Mouse (Mus musculus) right cerebral cortex, adult 2 months (tissue): ENCODE measurements around the gene Plekhf1.

Source experiments
- DNase-seq, 2 experiments: peaks; one replicate each; pipeline ENCODE4 v3.0.0; 2021 to 2022; ENCODE audit warnings: low spot score in 2 of 2

The Plekhf1 gene

DNA sequence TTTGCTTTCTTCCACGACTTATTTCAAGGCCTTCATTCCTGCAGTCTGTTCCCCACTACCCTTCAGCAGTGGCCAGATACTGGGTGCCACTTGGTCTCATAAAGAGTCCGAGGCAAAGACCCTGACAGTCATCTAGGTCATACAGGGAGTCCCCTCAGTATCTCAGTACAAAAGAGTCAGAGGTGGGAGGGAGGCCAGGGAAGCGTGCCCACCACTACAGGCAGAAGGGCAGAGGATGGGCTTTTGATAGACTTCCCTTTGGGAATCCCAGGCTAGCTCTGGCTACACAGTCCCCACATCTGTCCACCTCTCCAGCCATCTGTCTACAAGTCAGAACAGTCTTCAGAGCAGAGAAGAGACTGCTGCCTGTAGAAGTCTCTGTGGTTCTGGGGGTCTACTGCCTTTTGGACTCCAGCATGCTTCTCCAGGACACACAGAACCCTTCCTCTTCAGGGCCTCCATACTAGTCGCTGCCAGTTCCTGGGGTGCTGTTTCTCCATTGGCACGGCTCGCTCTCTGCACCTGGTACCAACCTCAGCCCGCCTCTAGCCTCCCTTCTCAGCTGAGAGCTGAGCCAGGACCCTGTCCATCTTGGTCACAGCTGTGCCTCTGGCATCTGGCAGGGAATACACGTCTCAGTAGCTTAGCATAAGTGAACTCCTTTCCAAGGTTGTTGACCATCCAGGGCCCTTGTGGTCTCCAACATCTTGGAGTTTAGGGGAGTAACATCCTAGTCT is 9.0 kb downstream of the Plekhf1 start:
- no peak for DNase-seq

DNA sequence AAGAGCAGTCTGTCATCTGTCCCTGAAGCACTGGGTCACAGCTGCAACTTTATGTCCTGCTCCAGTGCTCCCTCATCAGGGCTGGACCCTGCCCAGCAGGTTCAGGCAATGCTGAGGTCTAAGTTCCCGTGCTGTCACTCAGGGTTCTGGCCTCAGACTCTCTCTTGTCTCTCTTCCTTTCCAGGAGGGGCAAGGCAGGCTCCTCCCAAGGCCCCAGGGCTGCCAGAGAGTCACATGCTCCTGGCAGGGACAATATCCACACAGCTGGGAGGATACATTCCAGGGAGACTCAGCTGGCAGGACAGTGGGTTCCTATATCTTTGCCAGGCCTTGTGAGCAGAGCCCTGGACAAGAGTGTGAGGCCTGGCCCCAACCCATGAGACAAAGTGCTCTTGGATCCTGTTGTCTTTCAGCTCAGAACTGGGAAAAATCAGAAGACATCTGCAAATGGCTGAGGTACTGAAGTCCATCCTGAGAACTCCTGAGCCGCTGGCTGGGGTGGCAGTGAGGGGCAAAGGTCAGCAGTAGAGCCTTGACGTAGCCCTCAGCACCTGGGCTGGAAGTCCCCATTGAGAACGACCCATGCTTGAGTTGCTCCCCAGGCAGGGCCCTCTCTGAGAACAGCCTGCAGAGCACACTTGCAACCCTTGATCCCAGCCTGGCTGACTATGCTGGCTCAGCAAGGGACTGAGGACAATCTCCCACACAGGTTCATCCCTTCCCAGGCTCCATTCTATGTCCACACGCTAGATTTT is 10.2 kb downstream of the Plekhf1 start:
- DNase-seq = peak; percentile 36 to 49

DNA sequence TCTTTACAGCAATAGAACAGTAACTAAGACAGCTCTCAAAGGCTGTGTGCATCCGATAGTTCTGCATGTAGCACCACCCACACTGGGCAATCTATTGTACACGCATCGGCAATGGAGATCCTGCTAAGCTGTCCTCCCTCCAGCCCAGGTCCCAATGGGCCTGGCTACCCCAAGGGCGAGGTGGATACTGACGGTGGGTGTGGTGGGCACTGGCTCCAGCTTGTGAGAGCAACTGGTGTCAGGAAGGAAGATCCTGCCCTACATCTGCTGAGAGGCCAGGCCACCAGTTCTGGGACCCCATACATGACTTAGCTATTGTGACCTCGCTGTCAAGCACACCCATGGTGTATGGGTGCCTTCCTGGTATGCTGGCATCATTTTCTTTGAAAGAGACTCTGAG is 12.1 kb downstream of the Plekhf1 start:
- no peak for DNase-seq

DNA sequence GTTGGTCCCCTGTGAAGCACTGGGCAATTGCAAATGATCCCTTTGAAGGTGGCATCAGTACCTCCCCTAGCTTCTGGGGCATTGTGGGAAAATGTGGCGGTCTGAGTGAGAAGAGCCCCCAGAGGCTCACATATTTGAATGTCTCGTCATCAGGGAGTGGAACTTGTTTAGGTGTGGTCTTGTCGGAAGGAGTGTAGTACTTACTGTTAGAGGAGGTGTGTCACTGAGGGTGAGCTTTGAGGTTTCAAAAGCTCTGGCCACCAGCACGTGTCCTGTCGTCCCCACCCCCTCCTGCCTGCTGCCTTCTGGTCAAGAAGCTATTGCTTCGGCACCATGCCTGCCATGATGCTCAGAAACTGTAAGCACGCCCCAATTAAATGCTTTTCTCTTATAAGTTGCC is 12.5 kb downstream of the Plekhf1 start:
- no peak for DNase-seq

DNA sequence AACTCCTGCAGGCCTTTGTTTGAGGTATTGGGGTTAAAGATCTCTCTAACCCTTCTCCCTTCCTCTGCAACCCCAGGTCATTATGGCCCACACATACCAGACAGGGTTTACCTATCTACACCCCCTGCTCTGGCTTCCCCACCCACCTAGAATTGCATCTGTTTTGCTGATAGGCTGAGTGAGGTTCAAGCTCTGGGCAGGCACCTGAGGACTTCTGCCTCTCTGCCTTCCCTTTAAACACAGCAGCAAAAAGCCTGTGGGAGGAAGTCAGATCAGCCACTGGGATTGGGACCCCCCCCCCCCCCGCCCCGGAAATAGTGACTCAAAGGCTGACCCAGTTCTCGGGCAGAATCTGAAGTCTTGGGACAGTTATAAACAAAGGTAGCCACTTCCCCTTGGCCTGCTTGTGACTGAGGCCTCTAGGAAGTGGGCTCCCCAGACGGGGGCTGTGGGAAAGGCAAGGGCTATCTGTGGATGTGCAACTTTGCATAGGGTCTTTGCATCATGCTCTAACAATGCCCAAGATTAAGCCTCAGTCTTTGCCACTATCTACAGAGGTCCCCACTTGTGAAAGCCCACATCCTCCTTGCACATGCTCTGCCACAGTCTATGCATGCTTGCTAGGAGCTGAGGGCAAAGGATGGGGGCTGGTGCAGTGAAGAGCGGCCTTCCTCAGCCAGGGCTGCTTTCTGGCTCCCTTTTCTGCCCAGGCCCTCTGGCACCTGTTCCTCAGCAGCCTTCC is 13.2 kb downstream of the Plekhf1 start:
- DNase-seq = no peak

DNA sequence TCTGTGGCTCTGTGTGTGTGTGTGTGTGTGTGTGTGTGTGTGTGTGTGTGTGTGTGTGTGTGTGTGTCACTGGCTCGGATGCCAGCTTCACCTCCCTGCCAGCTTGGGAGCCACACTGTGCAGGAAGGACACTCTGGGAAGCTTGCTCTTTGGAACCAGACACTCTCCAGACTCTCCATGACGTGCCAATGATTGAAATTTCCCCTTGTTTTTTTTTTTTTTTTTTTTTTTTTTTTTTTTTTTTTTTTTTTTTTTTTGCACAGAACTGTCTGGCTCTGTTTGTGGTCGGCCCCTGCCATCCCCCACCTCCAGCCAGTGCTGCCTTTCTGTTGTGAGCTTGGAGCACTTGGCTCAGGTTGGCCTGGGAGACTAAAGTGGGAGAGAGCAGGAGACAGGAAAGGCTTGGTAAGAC is 15.2 kb downstream of the Plekhf1 start:
- no peak for DNase-seq

DNA sequence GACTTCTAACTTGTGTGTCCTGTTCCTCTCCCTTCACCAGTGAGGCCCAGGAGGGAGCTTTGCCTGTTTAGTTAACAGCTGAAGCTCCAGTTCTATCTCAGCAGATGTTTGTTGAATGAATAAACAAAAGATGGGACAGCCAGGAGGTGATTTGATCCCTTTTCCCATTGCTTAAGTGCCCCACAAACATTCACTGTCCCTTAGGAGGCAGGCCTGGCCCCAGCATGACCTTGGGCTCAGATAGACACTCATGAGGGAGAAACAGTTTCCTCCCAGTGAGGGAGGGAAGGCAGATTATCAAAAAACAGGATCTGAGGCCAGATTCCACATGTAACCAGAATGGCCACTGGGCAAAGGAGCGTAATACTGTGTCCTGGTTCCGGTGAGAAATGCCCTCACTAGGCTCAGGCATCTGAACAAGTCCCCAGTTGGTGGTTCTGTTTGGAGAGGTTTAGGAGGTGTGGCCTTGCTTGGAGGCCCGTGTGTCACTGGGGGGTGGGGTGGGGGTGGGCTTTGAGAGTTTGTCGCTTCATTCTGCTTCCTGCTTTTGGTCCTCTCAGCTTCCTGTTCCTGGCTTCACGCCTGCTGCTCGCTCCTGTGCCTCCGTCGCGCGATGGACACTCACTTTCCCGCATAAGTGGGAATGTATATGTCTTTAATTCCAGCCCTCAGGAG is 18.2 kb downstream of the Plekhf1 start:
- no peak for DNase-seq

DNA sequence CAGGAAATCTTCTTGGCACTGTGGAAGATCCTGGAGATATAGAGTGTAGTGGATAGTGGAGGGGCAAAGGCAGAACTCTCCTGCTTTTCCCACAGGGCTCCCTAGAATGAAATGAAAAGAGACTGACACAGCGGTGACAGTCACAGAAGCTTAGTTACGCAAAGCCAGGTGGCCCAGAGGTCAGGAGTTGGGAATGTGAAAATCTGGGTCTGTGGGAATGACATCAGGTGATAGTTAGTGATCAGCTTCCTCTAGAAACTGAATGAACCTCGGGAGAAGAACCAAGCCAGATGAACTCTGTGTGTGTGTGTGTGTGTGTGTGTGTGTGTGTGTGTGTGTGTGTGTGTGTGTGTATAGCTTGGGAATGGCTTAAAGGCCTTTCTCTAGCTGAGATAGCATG is 18.8 kb downstream of the Plekhf1 start:
- DNase-seq = no peak

DNA sequence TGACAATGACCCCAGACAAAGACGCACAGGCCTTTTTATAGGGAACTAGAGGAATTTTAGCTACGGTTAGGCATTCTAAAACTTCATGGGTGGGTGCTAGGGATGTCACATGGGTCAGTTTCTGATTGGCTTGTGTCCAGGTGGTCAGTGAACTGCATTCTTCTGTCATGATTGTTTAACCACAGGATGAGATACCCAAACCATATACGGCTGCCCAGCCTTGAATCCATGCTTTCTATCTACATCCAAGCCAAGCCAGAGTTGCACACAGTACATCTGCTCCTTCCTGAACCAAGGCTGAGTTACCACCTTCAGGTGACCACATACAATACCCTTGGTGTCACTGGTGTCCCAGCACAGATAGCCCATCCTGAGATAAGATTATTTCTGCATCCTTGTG is 21.3 kb downstream of the Plekhf1 start:
- no peak for DNase-seq

DNA sequence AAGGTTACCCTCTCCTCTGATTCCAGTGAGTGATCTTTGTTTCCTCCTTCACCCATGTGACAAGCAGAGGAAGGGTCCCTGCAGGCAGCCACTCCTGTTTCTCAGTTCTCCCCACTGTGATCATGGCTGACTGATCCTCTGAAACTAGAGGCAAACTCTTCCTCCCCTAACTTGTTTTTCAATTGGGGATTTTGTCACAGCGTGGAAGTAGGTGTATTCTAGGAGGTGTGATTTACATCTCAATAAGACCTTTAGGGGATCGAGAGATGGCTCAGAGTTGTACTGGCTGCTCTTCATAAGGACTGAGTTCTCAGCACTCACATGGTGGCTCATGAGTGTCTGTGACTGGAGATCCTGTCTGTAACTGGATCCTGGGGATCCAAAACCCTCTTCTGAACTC is 22.0 kb downstream of the Plekhf1 start:
- no peak for DNase-seq

DNA sequence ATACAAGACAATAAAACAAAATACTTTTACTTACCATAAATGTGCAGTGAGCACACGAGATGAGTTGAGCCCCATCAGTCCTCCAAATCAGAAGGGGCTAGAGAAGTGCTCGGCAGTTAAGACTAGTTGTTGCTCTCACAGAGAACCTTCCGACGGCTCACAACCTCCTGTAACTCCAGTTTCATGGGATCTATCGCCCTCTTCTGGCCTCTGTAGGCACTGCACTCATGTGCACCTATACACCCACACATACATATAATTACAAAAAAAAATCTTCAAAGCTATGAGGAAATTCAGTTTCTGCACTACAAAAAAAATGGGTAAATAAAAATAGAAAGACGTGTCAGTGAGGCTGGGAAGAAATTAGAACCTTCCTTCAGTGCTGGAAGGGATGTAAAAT is 23.5 kb downstream of the Plekhf1 start:
- DNase-seq = no peak

DNA sequence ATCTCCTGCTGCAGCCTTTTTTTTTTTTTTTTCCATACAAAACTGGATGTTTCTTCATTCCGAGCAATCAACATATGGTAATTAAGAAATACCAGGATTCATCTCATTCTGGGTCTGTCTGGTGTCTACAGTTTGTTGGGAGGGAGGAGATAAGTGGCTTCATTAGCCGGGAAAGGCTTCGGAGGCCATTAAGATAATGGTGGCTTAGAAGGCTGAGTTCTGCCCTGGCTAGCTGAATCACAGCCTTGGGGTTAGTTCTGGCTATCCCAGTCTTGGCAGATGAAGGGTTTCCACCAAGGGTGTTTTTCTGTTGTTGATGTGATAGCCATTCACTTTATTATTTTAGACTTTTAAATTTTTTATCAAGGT is 26.5 kb downstream of the Plekhf1 start:
- no peak for DNase-seq

DNA sequence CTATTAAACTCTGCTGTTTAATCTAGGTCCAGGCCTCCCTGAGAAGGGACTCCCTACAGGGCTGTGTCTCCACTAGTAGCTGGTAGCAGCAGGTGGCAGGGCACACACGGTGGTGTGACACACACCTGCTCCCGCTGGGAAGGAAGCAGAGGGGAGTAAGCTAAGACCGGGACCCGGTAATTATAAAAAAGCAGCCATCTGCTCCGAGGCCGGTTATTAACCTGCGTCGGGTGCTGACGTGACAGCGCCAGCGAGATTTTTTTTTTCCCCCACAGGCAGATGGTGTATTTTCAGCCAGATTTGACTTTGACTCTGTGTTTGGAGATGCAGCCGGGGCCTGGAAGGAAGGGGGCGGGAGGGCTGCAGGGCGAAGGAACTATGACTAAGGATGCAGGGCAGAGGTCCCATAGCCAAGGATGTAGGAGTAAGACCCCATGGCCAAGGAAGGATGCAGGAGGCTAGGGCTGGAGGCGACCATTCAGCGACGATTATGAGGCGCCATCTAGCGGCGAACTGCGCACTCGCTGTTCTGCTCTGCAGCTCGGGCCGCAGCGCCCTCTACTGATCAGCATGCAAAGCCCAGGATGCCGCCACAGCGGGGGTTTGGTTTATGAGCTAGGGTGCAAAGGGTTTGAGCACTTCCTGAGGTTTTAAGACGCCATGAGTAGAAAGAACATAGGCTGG is 27.1 kb downstream of the Plekhf1 start:
- DNase-seq = peak; percentile 89 to 93

DNA sequence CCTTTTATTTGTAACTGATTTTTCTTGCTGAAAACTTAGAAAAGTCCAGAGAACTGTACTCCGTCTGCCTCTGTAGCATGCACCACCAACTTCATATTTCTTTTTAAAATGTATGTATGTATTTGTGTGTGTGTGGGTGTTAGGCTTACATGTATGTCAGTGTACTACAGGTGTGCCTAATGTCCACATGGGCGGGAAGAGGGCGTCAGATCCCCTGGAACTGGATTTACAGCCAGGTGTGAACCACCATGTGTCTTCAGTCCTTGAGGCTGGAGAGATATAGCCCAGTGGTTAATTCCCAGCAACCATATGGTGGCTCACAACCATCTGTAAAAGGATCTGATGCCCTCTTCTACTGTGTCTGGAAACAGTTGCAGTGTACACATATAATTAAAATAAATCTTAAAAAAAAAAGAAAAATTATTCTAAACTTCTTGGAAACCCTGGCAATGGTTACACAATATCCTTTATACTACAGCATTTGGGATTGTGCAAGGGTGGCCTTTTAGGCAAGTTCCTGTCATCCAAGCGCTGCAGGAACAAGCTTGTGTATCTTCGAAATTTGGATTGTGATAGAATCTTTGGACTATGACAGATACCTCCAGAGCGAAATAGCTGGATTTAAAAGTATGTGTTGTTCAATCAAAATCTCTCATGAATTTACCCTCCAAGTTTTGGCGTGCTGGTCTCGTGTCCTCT is 27.8 kb downstream of the Plekhf1 start:
- no peak for DNase-seq

DNA sequence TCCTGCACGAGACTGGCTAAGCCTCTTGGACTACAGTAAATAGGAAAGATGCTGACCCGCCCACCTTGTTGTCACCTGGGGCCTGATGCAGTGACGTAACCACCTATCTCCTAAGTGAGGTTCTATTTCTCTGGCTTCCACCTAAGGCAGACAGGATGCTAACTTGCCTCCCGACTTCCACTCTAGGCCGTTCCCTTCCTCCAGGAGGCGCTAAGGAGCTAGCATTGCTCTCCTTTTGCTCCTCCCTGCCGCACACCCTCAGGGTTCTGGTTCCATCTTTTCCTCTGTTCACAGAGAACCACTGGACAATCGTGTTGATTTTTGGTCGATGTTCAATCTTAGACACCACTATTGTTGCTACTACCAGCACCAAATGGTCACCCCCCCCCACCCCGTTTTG is 36.2 kb downstream of the Plekhf1 start:
- no peak for DNase-seq

DNA sequence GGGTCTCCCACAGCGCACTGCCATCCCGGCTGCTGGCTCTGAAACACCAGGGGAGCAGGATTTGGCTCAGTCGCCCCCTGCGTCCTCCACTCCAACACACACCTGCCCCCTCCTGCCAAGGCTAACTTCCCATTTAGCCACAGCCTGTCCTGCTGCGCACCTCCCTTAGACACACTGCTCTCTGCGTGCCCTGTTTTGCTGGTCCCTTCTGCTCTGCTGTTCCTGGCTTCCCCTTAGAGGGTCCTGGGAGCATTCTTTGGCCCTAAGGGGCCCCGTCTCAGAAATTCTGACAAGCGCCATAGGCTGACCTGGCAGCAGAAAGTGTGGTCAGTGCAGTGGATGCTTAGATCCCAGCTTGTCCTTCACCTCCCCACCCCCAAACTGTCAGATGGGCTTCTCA is 36.7 kb downstream of the Plekhf1 start:
- no peak for DNase-seq

DNA sequence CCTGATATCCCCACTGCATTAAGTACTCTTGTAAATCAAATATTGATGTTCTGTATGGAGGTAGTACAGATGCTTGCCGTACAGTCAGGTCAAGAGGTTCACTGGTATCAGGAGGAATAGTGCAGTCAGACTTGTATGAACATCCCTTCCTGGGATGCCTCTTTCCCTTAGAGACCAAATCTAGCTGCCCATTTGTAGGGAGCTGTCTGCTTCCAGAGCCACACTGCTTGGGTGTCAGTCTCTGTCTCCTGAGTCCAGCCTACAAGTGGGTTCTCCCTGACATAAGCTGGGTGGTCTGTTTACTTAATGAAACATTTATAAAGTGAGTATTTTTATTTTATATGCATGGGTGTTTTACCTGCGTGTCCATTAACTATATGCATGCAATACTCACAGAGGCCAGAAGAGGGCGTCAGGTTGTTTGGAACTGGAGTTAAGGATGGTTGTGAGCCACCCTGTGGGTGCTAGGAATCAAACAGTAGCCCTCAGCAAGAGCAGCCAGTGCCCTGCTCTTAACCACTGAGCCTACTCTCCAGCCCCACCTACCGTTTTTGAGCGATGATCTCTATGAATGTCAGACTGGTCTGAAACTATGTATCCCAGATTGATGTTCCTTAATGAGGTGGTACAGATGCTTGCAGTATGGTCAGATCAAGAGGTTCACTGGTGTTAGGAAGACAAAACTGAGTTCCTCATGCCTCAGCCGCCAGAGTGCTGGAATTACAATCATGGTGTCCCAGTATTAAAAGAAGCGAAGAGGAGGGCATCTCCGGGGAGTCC is 37.6 kb downstream of the Plekhf1 start:
- DNase-seq = no peak

DNA sequence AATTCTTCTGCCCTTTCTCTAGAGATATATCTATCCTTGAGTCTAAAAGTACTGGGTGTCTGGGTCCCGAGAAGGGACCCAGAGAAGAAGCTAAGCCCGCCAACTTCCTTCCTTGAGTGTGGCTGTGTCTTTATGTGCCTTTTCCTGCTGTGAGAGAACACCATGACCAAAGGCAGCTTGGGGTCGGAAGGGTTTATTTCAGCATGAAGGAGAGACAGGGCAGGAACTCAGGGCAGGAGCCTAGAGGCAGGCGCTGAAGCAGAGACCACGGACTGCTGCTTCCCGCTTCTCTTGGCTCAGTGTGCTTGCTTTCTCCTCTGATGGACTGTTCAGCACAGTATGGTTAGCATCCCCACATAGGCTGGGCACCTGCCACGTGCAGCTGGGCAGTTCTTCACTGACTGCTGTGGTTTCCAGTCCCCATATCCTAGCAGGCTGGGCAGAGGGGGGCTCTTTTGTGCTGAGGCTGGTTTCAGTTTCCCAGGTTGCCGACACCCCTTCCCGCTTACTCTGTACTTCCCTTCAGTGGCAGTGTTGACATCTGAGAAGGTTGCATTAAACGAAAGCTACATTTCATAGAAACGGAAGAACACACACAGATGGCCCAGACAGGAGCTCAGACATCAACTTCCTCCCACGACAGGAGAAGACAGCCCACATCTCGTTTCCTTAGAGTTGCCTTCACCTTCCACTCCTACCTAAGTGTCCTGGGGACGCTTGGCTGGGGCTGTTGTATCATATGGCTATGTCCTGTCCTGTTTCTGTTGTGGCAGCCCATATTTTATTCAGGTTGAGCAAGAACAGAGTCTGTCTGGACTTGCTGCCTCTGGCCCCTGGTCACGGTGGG is 38.5 kb downstream of the Plekhf1 start:
- peak in 1 of 2 experiments; percentile 28 for DNase-seq
